Mouse (Mus musculus) cerebellum, adult 9-10 months (tissue): ENCODE data around the gene Phf19.
A peak's percentile ranks its signal among the peaks of the same experiment; 100 is the strongest.

Experiments
- DNase-seq: peaks from one replicate; pipeline ENCODE4 v3.0.0; 2022

Phf19 gene

DNA sequence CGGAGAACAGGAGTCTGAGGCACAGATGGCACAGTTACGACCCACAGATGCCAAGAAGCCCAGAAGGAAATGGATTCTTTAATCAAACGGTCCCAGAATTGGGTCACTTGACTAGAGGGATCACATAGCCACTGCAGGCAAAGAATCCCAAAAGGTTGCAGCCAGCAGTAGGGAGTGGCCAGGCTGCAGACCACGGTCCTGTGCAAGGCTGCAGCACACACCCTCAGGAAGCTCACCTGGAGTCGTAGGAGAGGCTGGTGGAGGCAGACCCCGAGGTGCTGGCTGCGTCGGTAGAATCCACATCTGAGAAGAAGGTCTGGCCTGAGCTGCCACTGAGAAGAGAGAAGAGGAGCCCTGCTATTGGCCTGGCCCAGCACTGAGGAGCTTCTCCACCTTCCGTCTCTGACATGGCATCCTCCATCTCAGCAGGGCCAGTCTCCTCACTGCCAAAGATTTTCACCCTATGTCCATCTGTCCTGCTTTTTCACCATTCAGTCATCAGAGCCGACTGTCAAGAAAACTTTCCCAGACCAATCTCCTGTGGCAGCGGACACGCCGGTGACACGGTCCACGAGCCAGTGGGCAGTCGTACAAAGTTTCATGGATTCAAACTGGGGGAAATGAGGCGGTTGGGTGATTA is 16.9 kb downstream of the Phf19 start:
- DNase-seq = peak; percentile 67

DNA sequence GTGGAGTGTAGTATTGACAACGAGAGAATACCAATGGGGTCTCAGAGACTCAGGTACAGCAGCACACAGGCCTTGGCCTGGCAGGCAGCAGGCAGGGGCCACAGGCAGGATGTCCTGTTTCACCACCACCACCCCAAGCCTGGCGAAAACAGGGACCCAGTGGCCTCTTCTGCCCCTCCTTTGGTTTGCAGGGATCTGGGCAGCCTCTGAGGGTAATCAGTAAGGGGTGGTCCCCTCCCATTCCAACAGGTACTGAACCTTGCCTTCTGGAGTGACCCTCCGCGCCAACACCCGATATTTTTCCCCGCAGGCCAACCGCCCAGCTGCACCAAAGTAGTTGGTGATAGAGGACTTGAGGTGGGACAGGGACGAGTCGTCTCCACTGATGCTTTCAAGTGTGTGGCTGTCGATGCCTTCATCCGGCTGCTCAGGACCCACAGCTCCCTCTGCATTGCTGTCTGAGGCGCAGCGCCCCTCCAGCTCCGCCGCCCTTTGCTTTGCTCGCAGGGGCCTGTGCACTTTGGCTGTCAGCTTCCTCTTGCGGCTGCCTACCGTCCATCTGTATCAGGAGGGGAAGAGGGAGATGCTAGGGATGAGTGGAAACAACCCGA is 18.2 kb downstream of the Phf19 start:
- no peak for DNase-seq

DNA sequence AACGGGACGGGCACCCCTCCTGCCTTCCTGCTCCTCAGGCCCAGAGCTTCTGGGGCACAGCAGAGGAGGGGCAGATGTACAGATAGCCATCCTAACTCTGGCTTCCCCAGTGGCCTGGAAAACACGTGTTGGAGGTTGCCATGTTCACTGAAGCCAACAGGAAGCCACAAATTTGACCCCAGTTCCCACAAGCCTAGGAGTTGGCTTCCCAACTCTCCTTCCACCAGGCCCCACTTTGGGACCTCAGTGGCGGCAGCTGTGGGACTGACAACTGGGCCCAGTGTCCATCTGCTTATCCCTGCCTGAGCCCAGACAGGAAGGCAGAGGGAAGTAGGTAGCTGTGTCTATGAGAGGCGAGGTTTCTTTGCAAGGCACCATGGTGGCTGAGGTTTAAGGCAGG is 19.9 kb downstream of the Phf19 start:
- no peak for DNase-seq

DNA sequence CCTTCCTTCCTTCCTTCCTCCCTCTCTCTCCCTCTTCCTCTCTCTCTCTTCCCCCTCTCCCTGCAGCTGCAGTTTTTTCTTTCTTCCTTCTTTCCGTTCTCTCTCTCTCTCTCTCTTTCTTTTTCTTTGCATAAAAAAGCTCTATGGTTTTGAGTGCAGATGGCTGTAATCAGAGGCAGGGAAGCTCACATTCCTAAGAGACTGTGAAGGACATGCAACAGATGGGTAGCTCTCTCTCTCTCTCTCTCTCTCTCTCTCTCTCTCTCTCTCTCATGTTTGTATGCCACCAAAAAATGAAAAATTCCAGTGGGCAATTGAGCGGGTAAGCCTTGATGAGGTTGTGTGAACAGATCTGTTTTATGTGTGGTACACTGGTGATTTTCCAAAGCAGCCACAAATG is 29.6 kb downstream of the Phf19 start:
- DNase-seq = no peak

DNA sequence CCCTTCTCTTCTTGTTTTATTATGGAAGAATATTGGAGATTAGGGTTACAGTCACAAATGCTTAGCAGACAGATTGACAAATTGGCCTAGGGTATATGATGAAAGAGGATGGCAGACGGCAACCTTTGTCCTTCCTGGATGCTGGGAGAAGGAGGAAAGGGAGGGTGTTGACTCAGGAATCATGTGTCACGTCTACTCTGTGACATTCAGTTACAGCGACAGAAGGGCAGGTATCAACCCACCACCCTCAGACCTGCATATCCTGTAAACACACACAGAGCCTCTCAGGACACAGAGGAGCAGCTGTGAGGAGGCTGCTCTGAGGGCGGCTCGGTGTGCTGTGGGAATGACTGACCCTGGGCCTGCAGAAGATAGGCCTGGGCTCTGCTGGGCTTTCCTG is 30.6 kb downstream of the Phf19 start:
- DNase-seq = no peak

DNA sequence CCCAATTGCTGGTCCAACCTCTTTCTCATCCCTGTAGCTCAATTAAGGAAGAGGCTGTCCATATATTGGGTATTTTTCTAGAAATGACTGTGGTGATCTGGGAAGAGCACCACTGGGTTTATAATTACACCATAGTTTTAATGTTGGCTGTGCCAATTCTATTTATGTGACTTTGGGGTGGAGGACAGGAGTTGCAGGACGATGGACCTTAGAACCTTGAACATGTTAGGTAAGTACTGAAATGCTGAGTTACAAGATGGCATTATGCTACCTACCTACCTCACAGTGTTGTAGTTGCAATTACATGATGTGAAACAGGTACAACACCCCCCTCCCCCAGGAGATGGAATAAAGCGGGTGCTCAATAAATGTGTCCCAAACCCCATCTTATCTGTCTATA is 31.1 kb downstream of the Phf19 start:
- no peak for DNase-seq

DNA sequence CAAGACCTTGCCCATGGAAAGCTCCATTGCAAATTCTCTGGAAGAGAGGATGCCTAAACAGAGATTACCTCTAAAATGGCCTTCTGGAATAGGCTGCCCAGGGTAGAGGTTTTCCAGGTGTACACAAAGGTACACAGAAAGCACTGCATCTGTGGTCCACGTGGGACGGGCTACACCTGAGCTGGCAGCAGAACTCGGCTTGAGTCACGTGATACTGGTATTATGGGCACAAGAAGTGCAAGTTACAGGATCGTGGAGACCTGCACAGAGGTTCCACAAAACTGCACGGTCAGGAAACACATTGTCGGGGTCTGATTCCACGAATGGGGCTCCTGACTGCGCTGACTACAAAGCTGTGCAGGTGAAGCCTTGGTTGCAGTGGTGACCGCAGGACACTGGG is 33.8 kb downstream of the Phf19 start:
- no peak for DNase-seq

DNA sequence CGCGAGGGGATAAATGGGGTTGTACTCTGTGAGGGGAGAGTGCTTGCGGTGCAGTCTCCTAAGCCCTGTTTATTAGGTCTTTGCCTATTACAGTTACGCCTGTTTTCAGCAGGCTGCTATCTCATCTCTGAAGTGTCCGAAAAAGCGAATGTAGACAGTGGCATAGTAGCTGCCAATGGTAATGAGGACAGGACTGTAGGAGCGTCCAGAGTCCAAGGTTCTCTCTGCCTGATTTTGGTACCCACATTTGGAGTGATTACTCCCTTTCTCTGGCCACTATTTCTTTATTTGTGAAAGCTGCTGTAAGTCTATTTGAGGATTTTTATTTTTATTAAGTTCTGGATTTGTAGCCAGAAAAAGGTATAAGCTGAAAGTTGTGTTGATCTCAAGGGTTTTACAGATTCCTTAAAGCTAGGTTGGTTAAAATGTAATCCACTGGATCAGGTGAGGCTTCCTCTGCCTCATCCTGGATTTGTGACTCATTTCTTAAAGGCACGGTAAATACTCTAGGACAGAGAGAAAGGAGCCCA is 38.9 kb downstream of the Phf19 start, which contains the start of gene Psmd5:
Gene Psmd5 (minus strand): TSS at position 153 of the 530 bp plus-strand sequence.
- DNase-seq = no peak

DNA sequence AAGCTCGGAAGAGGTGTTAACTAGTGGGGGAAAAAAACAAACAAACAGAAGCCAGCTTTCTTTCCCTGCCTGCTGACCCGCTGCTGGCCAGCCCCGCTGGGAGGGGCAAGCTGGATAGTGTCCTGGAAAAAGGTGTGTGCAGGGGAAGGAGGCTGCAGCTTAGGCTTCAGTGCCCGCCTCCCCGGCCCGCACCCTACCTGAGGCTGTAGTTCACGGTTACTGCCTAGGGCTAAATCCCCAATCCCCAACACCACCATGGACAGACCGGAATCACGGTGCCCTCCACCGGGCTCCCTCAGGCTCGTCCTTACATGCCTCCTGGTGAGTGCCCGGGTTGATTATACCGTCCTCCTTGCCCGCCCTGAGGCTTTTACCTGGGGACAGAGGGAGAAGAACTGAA is 39.6 kb downstream of the Phf19 start, which contains the start of gene Cutal:
Gene Cutal (plus strand): TSS at position 126 of the 400 bp plus-strand sequence.
- no peak for DNase-seq

DNA sequence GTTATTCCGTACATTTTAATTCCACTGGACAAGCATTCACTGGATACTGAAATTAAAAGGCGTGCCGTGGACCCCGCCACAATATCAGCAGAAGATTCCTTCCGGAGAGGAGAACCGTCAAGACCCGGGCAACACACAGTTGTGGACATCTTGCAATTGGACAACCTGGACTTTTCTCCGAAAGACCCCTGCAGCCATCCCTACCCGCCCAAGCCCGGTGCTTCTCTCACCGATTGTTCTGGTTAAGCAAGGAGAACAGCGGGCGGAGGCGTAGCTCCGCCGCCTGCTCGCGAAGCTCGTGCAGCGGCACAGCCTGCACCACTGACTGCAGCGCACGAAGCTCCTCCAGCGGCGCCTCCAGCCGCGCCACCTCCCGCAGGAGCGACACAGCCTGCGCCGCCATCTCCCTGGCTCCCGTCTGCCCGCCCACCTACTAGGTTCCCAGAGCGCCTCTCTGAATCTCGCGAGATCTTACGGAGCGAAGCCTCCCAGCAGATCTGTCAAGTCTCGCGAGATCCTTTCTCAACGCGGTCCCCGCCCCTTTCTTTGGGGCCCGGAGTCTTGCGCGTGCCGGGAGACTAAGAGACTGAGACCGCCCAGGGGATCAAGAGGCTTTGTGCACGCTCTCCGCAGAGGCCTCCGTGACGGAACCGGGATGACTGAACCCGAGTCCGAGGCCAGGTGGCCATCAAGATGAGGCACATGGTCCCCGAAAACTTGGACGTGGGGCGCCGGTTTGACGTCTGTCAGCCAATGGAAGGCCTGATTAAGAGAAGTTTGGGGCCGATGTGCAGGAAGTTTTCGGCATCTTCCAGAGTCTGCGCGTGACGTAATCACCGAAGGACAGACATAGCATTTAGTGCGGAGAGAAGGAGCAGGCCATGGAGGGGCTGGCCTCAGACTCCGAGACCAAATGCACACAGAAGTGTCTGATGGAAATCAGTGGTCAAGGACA is 43.0 kb downstream of the Phf19 start:
- DNase-seq = peak; percentile 95

DNA sequence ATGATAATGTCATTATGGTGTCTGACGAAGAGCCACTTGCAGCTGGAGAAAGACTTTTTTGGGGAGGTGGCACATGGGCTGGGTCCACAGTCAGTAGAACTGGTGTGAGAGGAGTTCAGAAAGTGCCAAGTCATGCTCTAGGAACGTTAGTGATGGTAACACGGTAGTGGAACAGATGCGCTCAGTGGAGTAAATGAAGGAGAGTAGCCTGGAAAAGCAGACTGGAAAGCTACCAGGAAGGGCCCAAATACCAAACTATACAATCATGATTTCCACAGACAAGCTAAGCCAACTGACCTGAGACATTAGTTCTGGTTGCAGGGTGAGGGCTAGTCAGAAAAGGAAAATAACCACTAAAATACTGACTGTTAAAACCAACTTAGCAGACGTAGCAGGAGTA is 44.1 kb downstream of the Phf19 start:
- peak; percentile 17 for DNase-seq

DNA sequence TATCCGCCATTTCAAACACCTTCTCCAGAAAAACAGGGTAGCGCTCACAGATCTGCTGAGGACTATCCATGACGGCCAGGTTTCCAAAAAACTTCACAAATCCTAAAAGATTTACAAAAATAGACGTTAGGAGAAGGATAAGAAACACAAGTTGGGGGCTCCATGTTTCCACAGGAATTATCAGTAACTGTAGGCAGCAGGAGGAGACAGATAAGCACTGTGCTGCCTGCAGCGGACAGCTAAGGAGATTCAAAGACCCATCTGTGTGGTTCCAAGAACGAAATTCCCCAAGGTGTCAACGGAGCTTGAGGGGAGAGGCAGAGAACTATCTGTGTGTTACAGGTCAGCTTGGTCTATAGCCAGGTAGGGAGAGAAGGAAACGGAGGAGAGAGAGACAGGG is 56.1 kb downstream of the Phf19 start:
- DNase-seq = no peak

DNA sequence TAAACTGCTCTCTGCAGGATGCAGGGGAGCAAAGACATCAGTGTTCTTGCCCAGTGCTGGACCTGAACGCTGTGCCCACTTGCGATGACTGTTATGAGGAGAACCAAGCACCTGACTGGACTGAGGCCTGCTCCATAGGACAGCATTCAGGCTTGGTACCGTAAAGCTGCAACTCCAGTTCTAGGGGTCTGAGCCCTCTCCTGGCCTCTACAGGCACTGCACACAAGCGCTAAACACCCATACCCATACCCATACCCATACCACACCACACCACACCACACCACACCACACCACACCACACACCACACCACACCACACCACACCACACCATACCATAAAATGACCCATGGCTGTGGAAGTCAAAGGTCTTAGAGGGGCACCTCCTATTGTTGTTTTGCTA is 58.6 kb downstream of the Phf19 start:
- no peak for DNase-seq

DNA sequence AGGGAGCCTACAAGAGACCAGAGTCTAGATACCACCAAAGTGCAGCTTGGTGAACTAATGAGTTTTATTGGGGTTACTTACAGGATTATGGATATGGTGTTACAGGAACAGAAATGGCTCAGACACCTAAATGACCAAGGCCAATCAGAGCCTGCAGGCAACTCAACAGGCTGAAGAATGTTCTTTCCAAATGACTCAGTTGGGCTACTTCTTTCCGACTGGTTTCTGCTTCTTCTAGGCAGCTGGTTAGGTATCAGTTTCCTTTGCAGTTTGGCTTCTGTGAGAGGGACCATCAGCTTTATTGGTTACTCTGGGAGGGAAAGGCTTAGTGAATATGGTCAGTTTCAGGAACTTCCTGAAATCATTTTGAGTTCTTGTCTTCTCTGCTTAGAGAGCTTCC is 66.1 kb downstream of the Phf19 start:
- DNase-seq = no peak
